Mouse (Mus musculus): ENCODE measurements around the gene Tor1aip2. TPM values are rescaled to one million over a fixed set of nuclear protein-coding genes. Genes with fewer than 3 reads are reported as not detected.

The Tor1aip2 gene
- polyA plus RNA-seq, 3 experiments from 2014 or later, result 35.2 to 50.4 (median 37.2) TPM

DNA sequence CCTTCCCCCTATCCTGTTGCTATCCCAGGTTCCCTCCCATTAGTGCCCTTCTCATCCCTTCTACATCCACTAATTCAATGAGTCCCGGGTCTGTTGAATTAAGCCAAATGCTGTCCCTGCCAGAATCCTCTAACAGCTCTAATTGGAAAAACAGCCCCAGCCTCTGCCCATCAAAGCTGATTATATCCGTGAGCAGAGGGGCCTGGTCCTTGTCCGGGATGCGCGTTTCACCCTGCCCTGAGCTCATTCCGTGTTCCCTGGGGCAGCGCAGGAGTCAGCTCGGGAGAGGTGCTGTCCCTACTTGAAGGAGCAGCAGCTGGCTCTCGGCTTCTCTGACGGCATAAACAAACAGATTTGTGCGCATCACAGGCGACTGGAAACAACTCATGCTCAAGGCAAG lies 76.5 kb downstream of the Tor1aip2 start:
- ATAC-seq, result no peak

DNA sequence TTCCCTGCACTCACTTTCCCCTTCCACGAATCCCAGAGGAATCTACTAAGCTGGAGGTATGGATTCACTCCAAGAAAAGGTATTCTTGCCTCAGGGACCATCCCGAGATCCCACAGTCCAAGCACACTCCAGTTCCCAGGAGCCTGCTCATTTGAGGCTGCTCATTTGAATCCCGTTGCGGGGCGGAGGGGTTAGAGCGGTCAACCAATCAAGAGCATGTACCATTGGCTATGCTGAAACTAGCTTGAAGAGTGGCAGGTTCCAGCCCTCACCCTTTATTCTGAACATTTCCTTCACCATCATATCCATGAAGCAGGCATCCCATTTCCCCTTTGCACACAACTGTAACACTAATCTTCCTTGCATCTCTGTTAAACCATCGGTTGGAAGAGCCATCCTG lies 76.9 kb downstream of the Tor1aip2 start:
- no peak for ATAC-seq

DNA sequence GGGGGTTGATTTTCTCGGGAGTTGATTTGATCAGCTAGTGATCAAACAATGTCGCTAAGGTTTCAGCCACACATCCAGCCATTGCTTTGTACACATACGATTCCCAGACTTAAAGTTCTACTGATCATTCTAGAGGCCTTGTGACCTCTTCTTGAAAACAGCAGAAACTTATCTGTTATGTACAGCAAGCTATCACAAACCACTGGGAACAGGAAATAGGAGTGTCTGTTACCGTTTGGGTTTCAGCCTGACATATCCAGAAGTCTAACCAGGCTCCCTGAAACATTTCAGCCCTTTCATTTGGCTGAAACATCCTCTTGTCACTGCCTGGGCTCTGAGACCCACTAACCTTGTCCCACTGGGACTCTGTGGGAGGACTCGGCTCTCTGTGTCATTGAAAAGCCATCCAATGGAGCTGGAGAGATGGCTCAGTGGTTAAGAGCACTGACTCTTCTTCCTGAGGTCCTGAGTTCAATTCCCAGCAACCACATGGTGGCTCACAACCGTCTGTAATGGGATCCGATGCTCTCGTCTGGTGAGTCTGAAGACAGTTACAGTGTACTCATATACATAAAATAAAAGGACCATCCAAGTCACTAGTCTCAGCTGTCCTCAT lies 78.8 kb downstream of the Tor1aip2 start:
- ATAC-seq, result no peak

DNA sequence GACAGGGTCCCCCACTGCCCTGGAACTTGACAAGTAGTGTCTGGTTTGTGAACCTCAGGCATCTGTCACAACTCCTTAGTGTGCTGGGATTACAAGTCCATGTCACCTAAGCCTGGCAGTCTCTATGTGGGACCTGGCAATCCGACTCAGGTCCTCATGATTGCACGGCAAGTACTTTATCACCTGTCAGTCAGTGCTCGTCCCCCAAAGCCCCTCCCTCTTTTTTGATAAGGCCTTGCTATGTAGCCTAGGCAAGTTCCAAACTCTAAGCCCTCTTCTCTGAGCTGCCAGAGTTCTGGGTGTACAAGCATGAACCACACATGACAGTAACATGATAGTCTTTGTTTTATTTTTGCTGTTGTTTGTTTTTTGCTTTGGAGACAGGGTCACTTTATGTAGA lies 81.6 kb downstream of the Tor1aip2 start:
- ATAC-seq, result no peak

Other genes starting within 250 kb of the Tor1aip2 start
- 10 to 100 TPM; 39.2 to 46.8 (median 44.1) TPM for gene Qsox1, start 222.5 kb upstream of the Tor1aip2 start, polyA plus RNA-seq (2017; shearing (Covaris generic))
- gene Cep350, start 62.1 kb upstream of the Tor1aip2 start, polyA plus RNA-seq (2017; shearing (Covaris generic)), result 10 to 100 TPM in 1 of 3 experiments, 1 to 10 TPM in 2; 8.7 to 12.8 (median 9.7) TPM
- gene Tor1aip1, start 1.1 kb downstream of the Tor1aip2 start, polyA plus RNA-seq (2017; shearing (Covaris generic)), result 100 to 1,000 TPM in 1 of 3 experiments, 10 to 100 TPM in 2; 91.3 to 114 (median 98.0) TPM
- gene Fam163a, start 169.6 kb downstream of the Tor1aip2 start, polyA plus RNA-seq (2017; shearing (Covaris generic)), result not detected